ENCODE assay signal across 11 mouse cellular contexts in genomic region chr7:98085314-98085713, GRCm38 (mm10). TPM values are rescaled to one million over a fixed set of nuclear protein-coding genes. Genes with fewer than 3 reads are reported as not detected.
A peak's percentile ranks its signal among the peaks of the same experiment; 100 is the strongest.
DNase-seq lines count a peak whose midpoint lies in the region; ATAC-seq lines count a peak whose summit lies in the region.
"Had no signal": no experiment of that assay in that cellular context is flagged by ENCODE, and none has a peak within 500 bp of the region (broad histone marks: within the 10 kb centered on the region; RNA-seq: fewer than 3 reads in every experiment).

No protein-coding gene starts in this region.

- no peak for DNase-seq in kidney, postnatal 14 days
- no peak for DNase-seq in liver, embryonic 11.5 days (ENCODE audit: low spot score)
- peak; percentile 42 to 52 for DNase-seq in lung, postnatal 4 days
- DNase-seq in frontal cortex, postnatal 36 days (ENCODE audit: low spot score in 2 of 2), result no peak
- no peak for DNase-seq in ovary, postnatal 14 days (ENCODE audit: low spot score)
- DNase-seq in layer of hippocampus, postnatal 10 days (ENCODE audit: low spot score in 2 of 2), result no peak
- DNase-seq: cerebellum, postnatal 10 days; right cerebral cortex, postnatal 14 days had no signal

- no peak for ATAC-seq in kidney, embryonic 15.5 days (replicated peaks; ENCODE audit: low FRiP score)
- ATAC-seq in common myeloid progenitor, adult 5-6 weeks (replicated peaks; ENCODE audit: low read depth, poor library complexity, severe bottlenecking), result peak; percentile 45
- ATAC-seq in liver, embryonic 11.5 days (replicated peaks; ENCODE audit: low FRiP score), result no peak; the same call in 1 of the 2 replicates

- no peaks in the 10 kb centered on the region for H3K36me3 ChIP-seq in kidney, embryonic 15.5 days
- peaks cover 2% of the 10 kb centered on the region; the same call in 1 of the 2 replicates for H3K36me3 ChIP-seq in liver, embryonic 11.5 days (ENCODE audit: control insufficient read depth, insufficient read depth, low read length)

- WGBS in kidney, embryonic 15.5 days, result 78% methylated on average over 7 of the region's 7 CpGs
- 39% methylated on average over 7 of the region's 7 CpGs for WGBS in liver, embryonic 11.5 days

- H3K27ac ChIP-seq in kidney, embryonic 15.5 days, result peak overlapping the region; percentile 48; the same call in 1 of the 2 replicates
- H3K27ac ChIP-seq in liver, embryonic 11.5 days (ENCODE audit: low read depth, low read length), result no peak overlapping the region
- H3K27ac ChIP-seq: hindbrain, embryonic 13.5 days had no signal

- H3K4me3 ChIP-seq in kidney, embryonic 15.5 days (replicated peaks), result no peak overlapping the region
- peak overlapping the region; percentile 30 for H3K4me3 ChIP-seq in liver, embryonic 11.5 days (ENCODE audit: low read depth, low read length)
- H3K4me3 ChIP-seq: hindbrain, embryonic 13.5 days had no signal

- H3K4me2 ChIP-seq in kidney, embryonic 15.5 days, result peak overlapping the region; percentile 25
- H3K4me2 ChIP-seq in liver, embryonic 11.5 days, result peak overlapping the region; percentile 38
- H3K4me2 ChIP-seq: hindbrain, embryonic 13.5 days had no signal

- no peak overlapping the region for H3K9ac ChIP-seq in kidney, embryonic 15.5 days
- peak overlapping the region; percentile 15; the same call in 1 of the 2 replicates for H3K9ac ChIP-seq in liver, embryonic 11.5 days (ENCODE audit: low read depth, low read length)

- H3K9me3 ChIP-seq in kidney, embryonic 15.5 days (replicated peaks), result no peaks in the 10 kb centered on the region
- no peaks in the 10 kb centered on the region for H3K9me3 ChIP-seq in liver, embryonic 11.5 days (ENCODE audit: control insufficient read depth, low read length)
- H3K9me3 ChIP-seq: hindbrain, embryonic 13.5 days had no signal

- peaks cover 24% of the 10 kb centered on the region for H3K4me1 ChIP-seq in kidney, embryonic 15.5 days
- H3K4me1 ChIP-seq in liver, embryonic 11.5 days (replicated peaks; ENCODE audit: control insufficient read depth, insufficient read depth, low read length), result peaks cover 6% of the 10 kb centered on the region

- no peaks in the 10 kb centered on the region for H3K27me3 ChIP-seq in kidney, embryonic 15.5 days
- H3K27me3 ChIP-seq in liver, embryonic 11.5 days (replicated peaks; ENCODE audit: control insufficient read depth, insufficient read depth, low read length), result no peaks in the 10 kb centered on the region
- H3K27me3 ChIP-seq: hindbrain, embryonic 13.5 days had no signal

RNA-seq across cellular contexts. Expression of gene Myo7a, which starts 34.0 kb away (rescaled TPM):
- polyA plus RNA-seq in kidney, embryonic 15.5 days (2015; fragmentation: Nextera tagmentation; extraction: Ambion mirVana), result 14.4 and 15.4 TPM in 2 replicates
- 7.4 and 7.5 TPM in 2 replicates for total RNA-seq in common myeloid progenitor, adult 5-6 weeks (2017)
- polyA plus RNA-seq in liver, embryonic 11.5 days (2014; fragmentation: Nextera tagmentation; extraction: Ambion mirVana), result 20.1 and 20.7 TPM in 2 replicates
- total RNA-seq in layer of hippocampus, postnatal 10 days (2021), result 10 to 100 TPM; 15.1 to 17.0 TPM

RNA-seq across cellular contexts. Expression of gene Omp, which starts 60.0 kb away (rescaled TPM):
- 0.39 and 0.60 TPM in 2 replicates for polyA plus RNA-seq in kidney, embryonic 15.5 days (2015; fragmentation: Nextera tagmentation; extraction: Ambion mirVana)
- 0.23 TPM in 1 of 2 replicates, not detected in the other for total RNA-seq in common myeloid progenitor, adult 5-6 weeks (2017)
- polyA plus RNA-seq in liver, embryonic 11.5 days (2014; fragmentation: Nextera tagmentation; extraction: Ambion mirVana), result 0.62 and 0.70 TPM in 2 replicates
- total RNA-seq in layer of hippocampus, postnatal 10 days (2021), result 1 to 10 TPM; 1.5 to 1.8 TPM

Comparison
In these comparisons a context has a peak if more than half of its experiments do, and no peak if none do; other contexts are left out.
1. DNase-seq: peak in lung, postnatal 4 days (2 of 2); none in kidney, postnatal 14 days (single experiment), liver, embryonic 11.5 days (single experiment), frontal cortex, postnatal 36 days (0 of 2), ovary, postnatal 14 days (single experiment) and layer of hippocampus, postnatal 10 days (0 of 2).